Mouse (Mus musculus): Measurements from ENCODE around the gene Adh6b. TPM values are rescaled to one million over a fixed set of nuclear protein-coding genes. Genes with fewer than 3 reads are reported as not detected.

Gene Adh6b
- polyA plus RNA-seq, 1 experiment from 2014 or later, result 0.53 TPM

DNA sequence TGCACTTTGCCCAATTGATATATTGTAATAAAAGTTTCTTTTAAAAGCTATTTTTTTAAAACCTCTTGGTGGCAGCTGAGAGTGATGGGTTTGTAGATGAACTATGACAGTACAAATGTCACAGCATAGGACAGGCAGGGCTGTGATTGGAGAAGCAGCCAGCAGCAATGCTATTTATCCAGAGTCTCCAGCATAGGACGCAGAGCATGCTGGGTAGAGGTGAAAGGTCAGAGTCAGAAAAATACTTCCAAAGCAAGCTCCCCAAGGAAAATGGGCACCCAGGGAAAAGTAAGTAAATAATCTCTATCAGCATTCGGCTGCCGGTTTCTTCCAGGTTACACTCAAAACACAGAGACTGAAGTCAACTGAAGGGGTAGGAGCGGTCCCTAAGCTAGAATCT is 32.3 kb downstream of the Adh6b start:
- Histone ChIP-seq H3K36me3 (ENCODE audit: control insufficient read depth, insufficient read depth, low read length) (no peaks in the 10 kb centered on the region), H3K4me1 (ENCODE audit: control insufficient read depth, insufficient read depth, low read length) (no peaks in the 10 kb centered on the region), H3K27ac (ENCODE audit: low read depth, low read length) (no peak overlapping the region), H3K27me3 (ENCODE audit: control insufficient read depth, insufficient read depth, low read length) (no peaks in the 10 kb centered on the region), H3K4me3 (ENCODE audit: low read depth, low read length) (no peak overlapping the region), H3K9ac (ENCODE audit: low read length) (no peak overlapping the region), H3K4me2 (ENCODE audit: low read depth) (no peak overlapping the region), H3K9me3 (ENCODE audit: control insufficient read depth, low read length) (no peaks in the 10 kb centered on the region)
- WGBS, result 51% methylated on average over 4 of the region's 4 CpGs
- DNase-seq (ENCODE audit: low spot score) (no peak), ATAC-seq (ENCODE audit: insufficient read depth, low FRiP score, low TSS enrichment) (no peak)

- Histone ChIP-seq H3K4me1 (ENCODE audit: control insufficient read depth, insufficient read depth, low read length) (no peaks in the 10 kb centered on the region), H3K27ac (ENCODE audit: low read depth, low read length) (no peak overlapping the region), H3K4me2 (ENCODE audit: low read depth) (no peak overlapping the region), H3K27me3 (ENCODE audit: control insufficient read depth, insufficient read depth, low read length) (no peaks in the 10 kb centered on the region), H3K36me3 (ENCODE audit: control insufficient read depth, insufficient read depth, low read length) (no peaks in the 10 kb centered on the region), H3K4me3 (ENCODE audit: low read depth, low read length) (no peak overlapping the region), H3K9ac (ENCODE audit: low read length) (no peak overlapping the region), H3K9me3 (ENCODE audit: control insufficient read depth, low read length) (no peaks in the 10 kb centered on the region)
- no peak for DNase-seq (ENCODE audit: low spot score)
- WGBS, result 82% methylated on average over 2 of the region's 2 CpGs
- no peak for ATAC-seq (ENCODE audit: insufficient read depth, low FRiP score, low TSS enrichment)
Measured at GRCm38 (mm10) chr3:138375148-138375547, 33.6 kb downstream of the Adh6b start.

DNA sequence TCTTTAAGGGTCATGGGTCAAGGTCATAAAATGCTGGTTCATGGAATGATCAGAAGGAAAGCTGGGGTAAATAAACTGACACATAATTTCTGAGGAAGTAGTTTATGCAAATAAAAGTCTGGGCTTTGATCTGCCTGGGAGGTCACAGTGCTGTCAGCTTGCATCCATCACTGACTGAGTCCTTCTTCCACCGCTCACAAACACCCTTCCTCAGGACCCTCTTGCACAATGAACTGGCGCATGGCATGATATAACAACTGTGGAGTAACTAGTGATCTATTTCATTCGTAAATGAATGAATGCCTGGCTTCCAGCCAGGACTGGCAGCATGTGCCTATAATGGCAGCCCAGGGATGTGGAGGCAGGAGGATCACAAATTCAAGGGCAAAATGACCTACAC is 39.6 kb downstream of the Adh6b start:
- 18% methylated on average over 3 of the region's 3 CpGs for WGBS
- H3K4me3 ChIP-seq (ENCODE audit: low read depth, low read length), result no peak overlapping the region
- H3K36me3 ChIP-seq (ENCODE audit: control insufficient read depth, insufficient read depth, low read length), result no peaks in the 10 kb centered on the region
- ATAC-seq (ENCODE audit: insufficient read depth, low FRiP score, low TSS enrichment), result no peak
- H3K9ac ChIP-seq (ENCODE audit: low read length), result no peak overlapping the region
- no peak overlapping the region for H3K27ac ChIP-seq (ENCODE audit: low read depth, low read length)
- H3K9me3 ChIP-seq (ENCODE audit: control insufficient read depth, low read length), result no peaks in the 10 kb centered on the region
- no peaks in the 10 kb centered on the region for H3K27me3 ChIP-seq (ENCODE audit: control insufficient read depth, insufficient read depth, low read length)
- no peaks in the 10 kb centered on the region for H3K4me1 ChIP-seq (ENCODE audit: control insufficient read depth, insufficient read depth, low read length)
- DNase-seq (ENCODE audit: low spot score), result peak; percentile 26
- no peak overlapping the region for H3K4me2 ChIP-seq (ENCODE audit: low read depth)

DNA sequence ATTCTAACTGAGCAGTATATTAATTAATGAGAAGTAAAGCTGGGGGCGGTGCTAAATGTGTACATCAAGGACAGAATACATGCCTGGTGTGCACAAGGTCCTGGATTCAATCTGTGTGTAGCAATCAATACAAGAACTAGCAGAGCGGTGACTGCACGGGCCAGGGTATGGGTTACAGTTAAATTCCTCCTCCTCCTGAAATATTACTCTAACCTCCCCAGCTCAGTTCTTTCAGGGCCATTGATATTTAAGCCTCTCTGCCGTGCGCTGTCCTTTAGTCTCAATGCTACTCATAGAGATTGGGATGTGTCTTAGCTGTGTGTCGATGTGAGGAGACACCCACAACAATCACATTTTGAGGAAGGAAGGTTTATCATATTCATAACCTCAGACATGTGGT is 45.6 kb downstream of the Adh6b start:
- 87% methylated on average over 6 of the region's 6 CpGs for WGBS
- H3K9ac ChIP-seq (ENCODE audit: low read length), result no peak overlapping the region
- no peaks in the 10 kb centered on the region for H3K27me3 ChIP-seq (ENCODE audit: control insufficient read depth, insufficient read depth, low read length)
- H3K27ac ChIP-seq (ENCODE audit: low read depth, low read length), result no peak overlapping the region
- no peak overlapping the region for H3K4me3 ChIP-seq (ENCODE audit: low read depth, low read length)
- ATAC-seq (ENCODE audit: insufficient read depth, low FRiP score, low TSS enrichment), result no peak
- H3K9me3 ChIP-seq (ENCODE audit: control insufficient read depth, low read length), result no peaks in the 10 kb centered on the region
- no peaks in the 10 kb centered on the region for H3K4me1 ChIP-seq (ENCODE audit: control insufficient read depth, insufficient read depth, low read length)
- DNase-seq (ENCODE audit: low spot score), result no peak
- H3K36me3 ChIP-seq (ENCODE audit: control insufficient read depth, insufficient read depth, low read length), result no peaks in the 10 kb centered on the region
- H3K4me2 ChIP-seq (ENCODE audit: low read depth), result no peak overlapping the region

GRCm38 (mm10) chr3:138404872-138405271 is 63.3 kb downstream of the Adh6b start:
- Histone ChIP-seq H3K4me1 (ENCODE audit: control insufficient read depth, insufficient read depth, low read length) (no peaks in the 10 kb centered on the region), H3K9me3 (ENCODE audit: control insufficient read depth, low read length) (no peaks in the 10 kb centered on the region), H3K4me3 (ENCODE audit: low read depth, low read length) (no peak overlapping the region), H3K9ac (ENCODE audit: low read length) (no peak overlapping the region), H3K27me3 (ENCODE audit: control insufficient read depth, insufficient read depth, low read length) (no peaks in the 10 kb centered on the region), H3K4me2 (ENCODE audit: low read depth) (no peak overlapping the region), H3K27ac (ENCODE audit: low read depth, low read length) (no peak overlapping the region), H3K36me3 (ENCODE audit: control insufficient read depth, insufficient read depth, low read length) (no peaks in the 10 kb centered on the region)
- DNase-seq (ENCODE audit: low spot score), result no peak
- ATAC-seq (ENCODE audit: insufficient read depth, low FRiP score, low TSS enrichment), result no peak
- WGBS, result 82% methylated on average over 3 of the region's 3 CpGs

DNA sequence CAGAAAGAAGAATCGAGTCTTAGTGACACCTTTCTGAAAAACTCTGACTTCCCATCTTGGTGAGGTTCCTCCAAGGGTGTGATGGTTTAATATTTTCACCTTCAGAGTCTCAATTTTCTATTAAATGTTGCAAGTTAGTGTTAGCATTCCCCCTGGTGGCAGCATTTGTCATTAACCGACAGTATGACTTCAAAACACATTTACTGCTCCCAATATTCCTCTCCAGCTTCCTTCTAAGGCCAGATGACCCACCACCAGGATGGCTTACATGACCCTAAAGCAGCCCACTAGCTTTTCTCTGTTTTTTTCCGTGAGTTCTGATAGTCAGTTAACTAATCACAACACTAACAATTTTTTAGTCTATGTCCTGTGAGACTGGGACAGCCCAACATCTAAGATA is 63.8 kb downstream of the Adh6b start:
- no peak overlapping the region for H3K27ac ChIP-seq (ENCODE audit: low read depth, low read length)
- H3K4me3 ChIP-seq (ENCODE audit: low read depth, low read length), result no peak overlapping the region
- WGBS, result 43% methylated on average over 3 of the region's 3 CpGs
- ATAC-seq (ENCODE audit: insufficient read depth, low FRiP score, low TSS enrichment), result no peak
- DNase-seq (ENCODE audit: low spot score), result peak; percentile 42
- H3K4me2 ChIP-seq (ENCODE audit: low read depth), result no peak overlapping the region
- no peak overlapping the region for H3K9ac ChIP-seq (ENCODE audit: low read length)
- H3K9me3 ChIP-seq (ENCODE audit: control insufficient read depth, low read length), result no peaks in the 10 kb centered on the region
- no peaks in the 10 kb centered on the region for H3K36me3 ChIP-seq (ENCODE audit: control insufficient read depth, insufficient read depth, low read length)
- H3K4me1 ChIP-seq (ENCODE audit: control insufficient read depth, insufficient read depth, low read length), result no peaks in the 10 kb centered on the region
- H3K27me3 ChIP-seq (ENCODE audit: control insufficient read depth, insufficient read depth, low read length), result no peaks in the 10 kb centered on the region

- ATAC-seq (ENCODE audit: insufficient read depth, low FRiP score, low TSS enrichment), result no peak
- H3K27me3 ChIP-seq (ENCODE audit: control insufficient read depth, insufficient read depth, low read length), result no peaks in the 10 kb centered on the region
- no peak overlapping the region for H3K9ac ChIP-seq (ENCODE audit: low read length)
- no peak for DNase-seq (ENCODE audit: low spot score)
- H3K9me3 ChIP-seq (ENCODE audit: control insufficient read depth, low read length), result no peaks in the 10 kb centered on the region
- no peak overlapping the region for H3K4me2 ChIP-seq (ENCODE audit: low read depth)
- no peak overlapping the region for H3K27ac ChIP-seq (ENCODE audit: low read depth, low read length)
- H3K4me1 ChIP-seq (ENCODE audit: control insufficient read depth, insufficient read depth, low read length), result no peaks in the 10 kb centered on the region
- H3K36me3 ChIP-seq (ENCODE audit: control insufficient read depth, insufficient read depth, low read length), result no peaks in the 10 kb centered on the region
- WGBS, result 81% methylated on average over 7 of the region's 7 CpGs
- no peak overlapping the region for H3K4me3 ChIP-seq (ENCODE audit: low read depth, low read length)
Measured at GRCm38 (mm10) chr3:138405840-138406239, 64.3 kb downstream of the Adh6b start.

GRCm38 (mm10) chr3:138407920-138408319 is 66.3 kb downstream of the Adh6b start:
- H3K4me2 ChIP-seq (ENCODE audit: low read depth), result no peak overlapping the region
- no peaks in the 10 kb centered on the region for H3K9me3 ChIP-seq (ENCODE audit: control insufficient read depth, low read length)
- H3K4me3 ChIP-seq (ENCODE audit: low read depth, low read length), result no peak overlapping the region
- H3K36me3 ChIP-seq (ENCODE audit: control insufficient read depth, insufficient read depth, low read length), result no peaks in the 10 kb centered on the region
- no peaks in the 10 kb centered on the region for H3K27me3 ChIP-seq (ENCODE audit: control insufficient read depth, insufficient read depth, low read length)
- WGBS, result 88% methylated on average over 1 of the region's 1 CpGs
- no peak overlapping the region for H3K27ac ChIP-seq (ENCODE audit: low read depth, low read length)
- DNase-seq (ENCODE audit: low spot score) (no peak), ATAC-seq (ENCODE audit: insufficient read depth, low FRiP score, low TSS enrichment) (no peak)
- H3K9ac ChIP-seq (ENCODE audit: low read length), result no peak overlapping the region
- no peaks in the 10 kb centered on the region for H3K4me1 ChIP-seq (ENCODE audit: control insufficient read depth, insufficient read depth, low read length)
